Mouse (Mus musculus) kidney, postnatal 0 days (tissue): ENCODE measurements around the gene Itgb3. TPM values are rescaled to one million over a fixed set of nuclear protein-coding genes. Genes with fewer than 3 reads are reported as not detected.
A peak's percentile ranks its signal among the peaks of the same experiment; 100 is the strongest.

Source experiments
- ATAC-seq: fragments of 200-750 bp; cut with Nextera tagmentation; replicated peaks from 2 replicates; pipeline ENCODE4 v1.8.0; 2017; ENCODE audit warnings: low read depth, moderate number of reproducible peaks, moderate TSS enrichment, moderate library complexity; ENCODE audit not compliant: low FRiP score
- DNase-seq: peaks from one replicate; pipeline ENCODE4 v3.0.0-alpha.2; 2016; ENCODE audit warnings: low spot score
- H3K27ac ChIP-seq: fragments of 300-500 bp; sonication (generic); 2 replicates; pipeline ENCODE4 v1.5.1; 2014; ENCODE audit warnings: mild to moderate bottlenecking
- H3K27me3 ChIP-seq: fragments of 300-500 bp; sonication (generic); 2 replicates; pipeline ENCODE4 v1.6.1; 2014; ENCODE audit warnings: low read length, mixed read lengths; ENCODE audit not compliant: insufficient read depth
- H3K36me3 ChIP-seq: fragments of 300-500 bp; sonication (generic); 2 replicates; pipeline ENCODE4 v1.6.1; 2014; ENCODE audit warnings: low read length, mixed read lengths; ENCODE audit not compliant: insufficient read depth
- H3K4me1 ChIP-seq: fragments of 300-500 bp; sonication (generic); replicated peaks from 2 replicates; pipeline ENCODE4 v1.6.1; 2014; ENCODE audit warnings: antibody characterized with exemption, low read length, mixed read lengths; ENCODE audit not compliant: insufficient read depth
- H3K4me2 ChIP-seq: fragments of 300-500 bp; sonication (generic); 2 replicates; pipeline ENCODE4 v1.6.1; 2014; ENCODE audit warnings: mild to moderate bottlenecking, low read length, moderate library complexity, mixed read lengths
- H3K4me3 ChIP-seq: fragments of 300-500 bp; sonication (generic); replicated peaks from 2 replicates; pipeline ENCODE4 v1.5.1; 2014; ENCODE audit warnings: low read depth, low read length
- H3K9ac ChIP-seq: fragments of 300-500 bp; sonication (generic); 2 replicates; pipeline ENCODE4 v1.6.1; 2014; ENCODE audit warnings: low read depth, low read length
- H3K9me3 ChIP-seq: fragments of 300-500 bp; sonication (generic); replicated peaks from 2 replicates; pipeline ENCODE4 v1.6.1; 2016; ENCODE audit warnings: low read length, inconsistent platforms, mixed read lengths
- CTCF ChIP-seq: IDR thresholded peaks from 2 replicates; pipeline ENCODE4 v1.5.1; 2016; ENCODE audit warnings: antibody characterized with exemption, low read depth, mild to moderate bottlenecking, moderate library complexity
- WGBS: fragments of 180-500 bp; shearing (Covaris S2); extraction: QIAGEN DNeasy Blood & Tissue Kit; methylation state at CpG from one replicate; pipeline ENCODE4 v1.1.7; 2014; 5-methylcytosine and 5-hydroxymethylcytosine counted together
- polyA plus RNA-seq: library from polyadenylated mRNA; unstranded; fragments of >200 nt; fragmentation: Nextera tagmentation; extraction: Ambion mirVana; gene quantifications from 2 replicates; pipeline ENCODE4 v1.2.1, GENCODE M21; 2015

Itgb3 gene
- polyA plus RNA-seq, 1 experiment from 2014 or later: 0.95 TPM

GRCm38 (mm10) chr11:104673412-104673811 lies 65.6 kb downstream of the Itgb3 start:
- Histone ChIP-seq H3K9ac (no peak overlapping the region), H3K4me1 (no peaks in the 10 kb centered on the region), H3K27me3 (no peaks in the 10 kb centered on the region), H3K27ac (no peak overlapping the region), H3K9me3 (no peaks in the 10 kb centered on the region), H3K4me2 (no peak overlapping the region), H3K36me3 (no peaks in the 10 kb centered on the region), H3K4me3 (no peak overlapping the region)
- DNase-seq (no peak), ATAC-seq (no peak)
- WGBS: 64% methylated on average over 4 of the region's 4 CpGs
- TF ChIP-seq CTCF: no peak

- Histone ChIP-seq H3K27me3 (no peaks in the 10 kb centered on the region), H3K27ac (no peak overlapping the region), H3K36me3 (no peaks in the 10 kb centered on the region), H3K9ac (no peak overlapping the region), H3K4me2 (no peak overlapping the region), H3K4me1 (no peaks in the 10 kb centered on the region), H3K9me3 (no peaks in the 10 kb centered on the region), H3K4me3 (no peak overlapping the region)
- ATAC-seq (no peak), DNase-seq (no peak)
- 89% methylated on average over 11 of the region's 11 CpGs for WGBS
- no peak for TF ChIP-seq CTCF
These were observed 67.0 kb downstream of the Itgb3 start for GRCm38 (mm10) chr11:104674768-104675167.

GRCm38 (mm10) chr11:104685548-104685947 lies 77.7 kb downstream of the Itgb3 start, which contains the start of gene Gm11639:
Gm11639 (plus strand) TSS chr11:104685707.
- no peaks in the 10 kb centered on the region for H3K9me3 ChIP-seq
- no peaks in the 10 kb centered on the region for H3K4me1 ChIP-seq
- ATAC-seq (peak; percentile 79), DNase-seq (no peak)
- no peak within 1 kb of the TSS for H3K4me3 ChIP-seq
- H3K9ac ChIP-seq: no peak within 1 kb of the TSS
- H3K27me3 ChIP-seq: no peaks in the 10 kb centered on the region
- H3K27ac ChIP-seq: no peak within 1 kb of the TSS
- 25% methylated on average over 23 of the region's 23 CpGs for WGBS
- TF ChIP-seq CTCF: no peak
- no peaks in the 10 kb centered on the region for H3K36me3 ChIP-seq
- H3K4me2 ChIP-seq: no peak within 1 kb of the TSS

GRCm38 (mm10) chr11:104693235-104693634 lies 85.4 kb downstream of the Itgb3 start:
- 80% methylated on average over 6 of the region's 6 CpGs for WGBS
- Histone ChIP-seq H3K9ac (no peak overlapping the region), H3K36me3 (no peaks in the 10 kb centered on the region), H3K4me2 (no peak overlapping the region), H3K9me3 (no peaks in the 10 kb centered on the region), H3K4me3 (no peak overlapping the region), H3K27ac (no peak overlapping the region), H3K4me1 (no peaks in the 10 kb centered on the region), H3K27me3 (no peaks in the 10 kb centered on the region)
- ATAC-seq (no peak), DNase-seq (no peak)
- TF ChIP-seq CTCF: no peak

- Histone ChIP-seq H3K27me3 (no peaks in the 10 kb centered on the region), H3K4me2 (peak overlapping the region; percentile 39), H3K9me3 (no peaks in the 10 kb centered on the region), H3K9ac (0 out of 2 replicates have a peak overlapping the region, but pooled peaks have one; percentile 23), H3K27ac (no peak overlapping the region), H3K4me3 (0 out of 2 replicates have a peak overlapping the region, but pooled peaks have one; percentile 7), H3K36me3 (no peaks in the 10 kb centered on the region), H3K4me1 (0 out of 2 replicates have a peak, but pooled peaks cover 2% of the 10 kb centered on the region)
- ATAC-seq (no peak), DNase-seq (peak; percentile 82)
- WGBS: 26% methylated on average over 15 of the region's 15 CpGs
- TF ChIP-seq CTCF: no peak
These were observed 96.3 kb downstream of the Itgb3 start for GRCm38 (mm10) chr11:104704097-104704496.

GRCm38 (mm10) chr11:104707084-104707483 lies 99.3 kb downstream of the Itgb3 start:
- Histone ChIP-seq H3K4me1 (0 out of 2 replicates have a peak, but pooled peaks cover 2% of the 10 kb centered on the region), H3K27ac (no peak overlapping the region), H3K4me2 (no peak overlapping the region), H3K4me3 (no peak overlapping the region), H3K9ac (no peak overlapping the region), H3K9me3 (no peaks in the 10 kb centered on the region), H3K36me3 (no peaks in the 10 kb centered on the region), H3K27me3 (no peaks in the 10 kb centered on the region; the same call in 1 of the 2 replicates)
- no peak for DNase-seq
- 78% methylated on average over 2 of the region's 2 CpGs for WGBS
- ATAC-seq: no peak
- TF ChIP-seq CTCF: peak; percentile 46

Other genes with a start within 250 kb of the Itgb3 start
- gene Kansl1, start 139.1 kb upstream of the Itgb3 start, polyA plus RNA-seq: 17.1 and 17.5 TPM in 2 replicates
- 24.1 and 27.8 TPM in 2 replicates for gene Cdc27, start 57.4 kb upstream of the Itgb3 start, polyA plus RNA-seq
- gene Myl4, start 57.3 kb upstream of the Itgb3 start, polyA plus RNA-seq: 2.5 and 2.6 TPM in 2 replicates
- 0.01 TPM in 2 replicates for gene Gm11639, start 77.7 kb downstream of the Itgb3 start, polyA plus RNA-seq